Mouse (Mus musculus) stomach, postnatal 0 days (tissue): ENCODE data around the gene Aldoart2.

Experiments used
- CTCF ChIP-seq: IDR thresholded peaks from 2 replicates; pipeline ENCODE4 v1.5.1; 2016; ENCODE audit warnings: antibody characterized with exemption, low read depth, mild to moderate bottlenecking, moderate library complexity
- EP300 ChIP-seq: optimal IDR thresholded peaks from 2 replicates; pipeline ENCODE3; 2016; ENCODE audit warnings: antibody characterized with exemption

DNA sequence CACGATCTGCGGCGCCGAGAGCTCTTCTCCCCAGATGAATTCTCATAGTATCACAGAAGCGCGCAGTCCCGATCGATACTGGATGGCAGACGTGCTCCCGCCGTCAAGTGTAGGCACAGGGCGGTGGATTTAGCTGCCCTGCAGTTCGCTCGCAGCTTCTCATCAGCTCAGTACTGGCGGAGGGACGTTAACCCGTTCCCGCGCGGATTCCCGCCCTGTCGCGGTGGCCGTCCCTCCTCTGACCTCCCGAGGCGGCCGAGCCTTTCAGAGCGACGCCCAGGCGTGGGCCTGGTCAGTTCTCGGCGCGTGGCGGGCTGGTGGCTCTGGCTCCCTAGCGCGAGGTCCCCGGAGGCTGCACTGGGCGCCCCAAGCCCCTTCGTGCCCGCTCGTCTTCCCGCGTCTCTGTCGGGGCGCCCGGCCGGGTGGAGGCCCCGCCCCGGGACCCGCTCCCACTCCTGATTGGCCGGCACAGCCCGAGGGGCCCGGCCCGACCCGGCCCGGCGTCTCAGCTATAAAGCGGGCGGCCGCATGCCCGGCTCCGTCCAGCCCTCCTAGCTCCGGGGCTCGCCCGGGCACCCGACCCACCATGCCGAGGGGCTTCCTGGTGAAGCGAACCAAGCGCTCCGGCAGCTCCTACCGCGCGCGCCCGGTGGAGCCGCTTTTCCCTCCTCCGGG is 34.0 kb downstream of the Aldoart2 start, which contains the start of gene Insm2:
- TF ChIP-seq CTCF = no peak
- TF ChIP-seq EP300 = no peak
